Mouse (Mus musculus) ES-E14 (cell line): ENCODE measurements around the gene Dus4l. TPM values are rescaled to one million over a fixed set of nuclear protein-coding genes. Genes with fewer than 3 reads are reported as not detected.

Experiments
- DNase-seq: peaks from one replicate; pipeline ENCODE4 v3.0.0-alpha.2; 2013; ENCODE audit warnings: low read depth, low spot score
- H3K27ac ChIP-seq: 2 replicates; pipeline ENCODE4 v1.5.1; 2012; ENCODE audit warnings: low read depth, mild to moderate bottlenecking, low read length, moderate library complexity, mixed read lengths; ENCODE audit not compliant: poor library complexity, insufficient read depth, severe bottlenecking
- H3K36me3 ChIP-seq: 2 replicates; pipeline ENCODE4 v1.6.1; 2012; ENCODE audit warnings: mild to moderate bottlenecking, low read length, moderate library complexity, mixed read lengths; ENCODE audit not compliant: control insufficient read depth, poor library complexity, insufficient read depth, severe bottlenecking
- H3K4me1 ChIP-seq, 2 experiments: fragments of 150-350 bp in 1 of 2; sonication (generic) in 1 of 2; 2 replicates each; pipeline ENCODE4 v1.6.1; 2012; ENCODE audit warnings: low read length in 2 of 2, mild to moderate bottlenecking in 1 of 2, mixed read lengths in 1 of 2; ENCODE audit not compliant: control insufficient read depth in 2 of 2, insufficient read depth in 2 of 2, poor library complexity in 1 of 2
- H3K4me3 ChIP-seq, 2 experiments: fragments of 150-350 bp in 1 of 2; sonication (generic) in 1 of 2; 2 replicates each; pipeline ENCODE4 v1.5.1; 2012; ENCODE audit warnings: low read length in 2 of 2, low read depth in 1 of 2, mild to moderate bottlenecking in 1 of 2, mixed read lengths in 1 of 2; ENCODE audit not compliant: insufficient read depth in 1 of 2, poor library complexity in 1 of 2, severe bottlenecking in 1 of 2
- H3K9ac ChIP-seq: 2 replicates; pipeline ENCODE4 v1.6.1; 2012; ENCODE audit warnings: low read depth, mild to moderate bottlenecking, low read length, mixed read lengths; ENCODE audit not compliant: poor library complexity, insufficient read depth, severe bottlenecking
- H3K9me3 ChIP-seq: fragments of 150-350 bp; sonication (generic); 2 replicates; pipeline ENCODE4 v1.6.1; 2012; ENCODE audit warnings: low read depth, mild to moderate bottlenecking, low read length; ENCODE audit not compliant: control insufficient read depth, insufficient read depth
- CHD2 ChIP-seq: IDR thresholded peaks from 2 replicates; pipeline ENCODE4 v1.6.1; 2014; ENCODE audit warnings: mild to moderate bottlenecking, low read depth, low read length, inconsistent platforms
- HCFC1 ChIP-seq: IDR thresholded peaks from 2 replicates; pipeline ENCODE4 v1.6.1; 2012; ENCODE audit warnings: low read length, inconsistent platforms, borderline replicate concordance; ENCODE audit not compliant: insufficient read depth
- MAFK ChIP-seq: IDR thresholded peaks from 2 replicates; pipeline ENCODE4 v1.6.1; 2014; ENCODE audit warnings: mild to moderate bottlenecking, low read depth, low read length, inconsistent platforms; ENCODE audit not compliant: insufficient read depth
- ZC3H11A ChIP-seq: IDR thresholded peaks from 2 replicates; pipeline ENCODE4 v1.6.1; 2012; ENCODE audit warnings: low read depth, mild to moderate bottlenecking, inconsistent platforms, low read length, borderline replicate concordance
- ZNF384 ChIP-seq: IDR thresholded peaks from 2 replicates; pipeline ENCODE4 v1.6.1; 2012; ENCODE audit warnings: low read depth, low read length, inconsistent platforms
- in situ Hi-C, 2 experiments: fragments of 600-800 bp; cut with MboI; formaldehyde crosslinking; loops; one replicate each; pipeline ENCODE4 v1.15.1; 2025; ENCODE audit warnings: low sequenced_read_pairs in 2 of 2, inconsistent platforms in 1 of 2; ENCODE audit not compliant: unreplicated experiment in 2 of 2
- total RNA-seq: library from RNA; depleted of rRNA; stranded (reverse); fragments of 300-350 nt; gene quantifications from 2 replicates; pipeline ENCODE4 v1.2.3, GENCODE M21; 2012; rRNA removed

Gene Dus4l
- total RNA-seq, 1 experiment: 9.1 TPM

DNA sequence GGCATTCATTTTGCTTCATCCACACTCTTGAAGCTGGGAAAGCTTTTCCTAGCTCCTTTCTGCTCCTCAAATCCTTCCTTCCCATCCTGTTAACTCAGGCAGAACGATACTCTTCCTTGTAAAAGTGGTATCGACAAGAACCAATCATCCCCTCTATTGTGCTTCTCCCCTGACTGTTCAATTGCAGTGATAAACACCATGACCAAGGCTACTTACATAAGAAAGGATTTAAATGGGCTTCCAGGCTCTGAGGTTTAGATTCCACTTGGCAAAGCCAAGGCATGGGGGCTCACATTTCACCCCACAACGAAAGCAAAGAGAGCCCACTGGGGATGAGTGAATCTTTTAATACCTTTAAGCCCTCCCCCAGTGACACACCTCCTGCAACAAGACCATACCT is 46.5 kb downstream of the Dus4l start:
- Histone ChIP-seq H3K27ac (no peak overlapping the region), H3K36me3 (no peaks in the 10 kb centered on the region), H3K9ac (no peak overlapping the region), H3K9me3 (no peaks in the 10 kb centered on the region), H3K4me1 (peaks cover 0 to 3% of the 10 kb centered on the region in 2 experiments; a peak in 1 of 4 replicates), H3K4me3 (no peak overlapping the region)
- DNase-seq: peak; percentile 51
- in situ Hi-C loops: no loop called here
- TF ChIP-seq ZNF384 (no peak), MAFK (0 out of 2 replicates have a peak, but pooled peaks have one; percentile 8)

DNA sequence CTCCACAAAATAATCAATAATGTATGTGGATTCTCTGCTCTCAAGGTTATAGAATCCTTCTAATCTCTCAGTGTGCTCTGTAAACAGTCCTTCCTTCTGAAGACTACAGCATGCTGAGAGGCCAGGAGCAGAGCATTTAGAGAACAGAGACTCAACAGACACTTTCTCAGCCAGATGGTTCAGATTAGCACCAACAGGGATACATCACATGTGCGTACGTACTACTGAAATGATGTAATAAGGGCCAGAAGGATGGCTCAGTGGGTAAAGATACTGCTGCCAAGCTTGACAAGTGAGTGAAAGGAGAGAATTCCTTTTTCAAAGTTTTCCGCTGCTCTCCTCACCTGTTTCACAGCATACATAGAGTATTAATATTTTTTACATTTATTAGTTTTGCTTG is 49.7 kb downstream of the Dus4l start:
- DNase-seq: no peak
- H3K36me3 ChIP-seq: no peaks in the 10 kb centered on the region
- H3K27ac ChIP-seq: no peak overlapping the region
- no peaks in the 10 kb centered on the region for H3K9me3 ChIP-seq
- no peak for TF ChIP-seq HCFC1
- TF ChIP-seq ZNF384: no peak
- TF ChIP-seq ZC3H11A: no peak
- no peak for TF ChIP-seq MAFK
- TF ChIP-seq CHD2: no peak
- no peak overlapping the region for H3K9ac ChIP-seq
- peaks cover 0 to 3% of the 10 kb centered on the region in 2 experiments; a peak in 1 of 4 replicates for H3K4me1 ChIP-seq
- no peak overlapping the region for H3K4me3 ChIP-seq
- in situ Hi-C loops: no loop called here

DNA sequence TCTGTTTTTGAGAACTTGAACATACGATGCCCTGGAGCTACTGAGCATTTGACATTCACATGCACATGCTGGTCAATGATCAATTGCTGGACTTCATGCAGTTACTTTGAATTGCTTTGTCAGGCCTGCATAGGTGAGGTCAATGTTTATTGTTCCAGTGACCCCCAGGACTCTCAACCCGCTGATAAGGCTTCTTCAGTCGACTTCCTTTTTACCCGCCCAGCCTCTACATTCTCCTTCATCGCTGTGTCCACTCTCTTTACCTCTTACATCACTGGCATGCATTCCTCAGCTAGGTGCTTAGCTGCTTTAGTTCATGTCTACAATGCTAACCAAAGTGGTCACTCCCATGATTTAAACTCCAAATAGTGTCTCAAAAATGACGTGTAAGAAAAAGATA is 51.0 kb downstream of the Dus4l start:
- no peak overlapping the region for H3K27ac ChIP-seq
- H3K9me3 ChIP-seq: no peaks in the 10 kb centered on the region
- DNase-seq: no peak
- TF ChIP-seq MAFK (no peak), ZC3H11A (no peak), CHD2 (no peak), HCFC1 (no peak), ZNF384 (no peak)
- H3K4me1 ChIP-seq: peaks cover 0 to 3% of the 10 kb centered on the region in 2 experiments; a peak in 1 of 4 replicates
- H3K9ac ChIP-seq: no peak overlapping the region
- H3K4me3 ChIP-seq: no peak overlapping the region
- no peaks in the 10 kb centered on the region for H3K36me3 ChIP-seq
- in situ Hi-C loops: no loop called here

DNA sequence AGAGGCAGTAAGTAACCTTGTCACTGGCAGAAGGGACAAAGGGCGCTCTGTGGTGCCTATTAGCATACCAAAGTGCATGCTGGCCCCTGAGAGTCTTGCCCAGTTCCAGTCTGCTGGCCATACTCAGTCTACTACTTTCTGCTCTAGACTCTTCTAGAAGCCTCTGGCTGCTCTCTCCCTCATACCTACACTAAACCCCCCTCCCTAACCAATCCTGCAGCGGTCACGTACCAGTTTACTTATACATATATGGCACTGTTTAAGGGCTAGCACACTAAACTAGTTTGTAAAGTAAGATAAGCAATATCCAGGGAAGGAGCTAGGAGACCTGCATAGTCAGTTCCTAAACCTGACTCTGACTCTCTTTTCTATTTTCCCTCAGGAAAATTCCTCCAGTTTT is 60.3 kb downstream of the Dus4l start:
- Histone ChIP-seq H3K27ac (no peak overlapping the region), H3K9ac (no peak overlapping the region), H3K4me3 (no peak overlapping the region), H3K9me3 (no peaks in the 10 kb centered on the region), H3K36me3 (no peaks in the 10 kb centered on the region), H3K4me1 (peaks cover 0 to 6% of the 10 kb centered on the region in 2 experiments; a peak in 1 of 4 replicates)
- TF ChIP-seq ZC3H11A (no peak), CHD2 (no peak), HCFC1 (no peak), ZNF384 (no peak), MAFK (no peak)
- in situ Hi-C loops: no loop called here
- no peak for DNase-seq

DNA sequence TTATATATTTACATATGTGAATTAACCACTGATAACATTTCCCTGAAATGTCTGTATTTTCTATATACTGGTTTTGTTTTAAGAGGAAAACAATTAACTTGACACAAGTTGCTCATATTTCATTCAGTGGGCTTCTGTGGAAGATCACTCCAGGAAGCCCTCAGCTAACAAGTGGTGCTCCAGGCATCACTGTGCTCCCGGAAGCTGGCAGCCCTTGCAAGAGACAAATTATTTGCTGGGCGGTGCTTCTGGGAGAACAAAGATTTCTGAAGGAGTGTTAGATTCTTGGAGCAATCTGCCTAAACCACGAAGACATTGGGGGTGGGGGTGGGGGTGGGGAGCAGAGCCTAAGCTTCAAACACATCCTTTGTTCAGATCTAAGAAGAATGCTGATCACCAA is 62.6 kb downstream of the Dus4l start:
- no peak overlapping the region for H3K9ac ChIP-seq
- H3K4me1 ChIP-seq: peaks cover 0 to 6% of the 10 kb centered on the region in 2 experiments; a peak in 1 of 4 replicates
- DNase-seq: no peak
- no peak overlapping the region for H3K4me3 ChIP-seq
- TF ChIP-seq MAFK (no peak), ZNF384 (no peak), HCFC1 (no peak), CHD2 (no peak), ZC3H11A (no peak)
- in situ Hi-C loops: no loop called here
- no peak overlapping the region for H3K27ac ChIP-seq
- no peaks in the 10 kb centered on the region for H3K9me3 ChIP-seq
- H3K36me3 ChIP-seq: no peaks in the 10 kb centered on the region

Other genes with a start within 250 kb of the Dus4l start
- gene Cbll1, start 155.2 kb downstream of the Dus4l start, total RNA-seq: 5.8 and 6.6 TPM in 2 replicates
- 0.11 TPM in 1 of 2 replicates, not detected in the other for gene Slc26a4, start 94.9 kb downstream of the Dus4l start, total RNA-seq
- 12.4 and 19.8 TPM in 2 replicates for gene Bcap29, start 20.2 kb downstream of the Dus4l start, total RNA-seq
- gene Cog5, start within 50 bp of the Dus4l start, total RNA-seq: 33.3 and 37.5 TPM in 2 replicates
- gene Gpr22, start 59.1 kb upstream of the Dus4l start, total RNA-seq: 0.21 and 0.22 TPM in 2 replicates